Mouse (Mus musculus) liver, adult 2 months (tissue): Measurements from ENCODE around the gene Brms1.

Experiments used
- CTCF ChIP-seq: fragments of 200-500 bp; IDR thresholded peaks from 2 replicates; pipeline ENCODE4 v1.5.1; 2011; ENCODE audit warnings: low read depth, low read length, control low read depth
- POLR2A ChIP-seq: fragments of 200-500 bp; IDR thresholded peaks from 2 replicates; pipeline ENCODE4 v1.6.1; 2011; ENCODE audit warnings: low read length, control low read depth; ENCODE audit not compliant: insufficient read depth; ENCODE audit errors: extremely low read depth

- TF ChIP-seq POLR2A: no peak
- no peak for TF ChIP-seq CTCF
Observed at GRCm38 (mm10) chr19:5098363-5099143, 57.4 kb downstream of the Brms1 start, which contains the start of gene Cnih2.
